Mouse (Mus musculus) splenic B cell, adult 2 months (primary cell): ENCODE measurements at regions not wholly inside any gene's neighbourhood (a gene's known extent, or its start where the extent isn't known, plus 50 kb on each side); places are given as distances from the start of the nearest gene placed in this dataset.

Experiments used
- DNase-seq: peaks from one replicate; pipeline ENCODE4 v3.0.0-alpha.2; 2011; ENCODE audit warnings: low read depth, low spot score
- H3K27me3 ChIP-seq: 2 replicates; pipeline ENCODE4 v1.6.1; 2012; ENCODE audit warnings: mild to moderate bottlenecking, low read length, moderate library complexity, mixed read lengths; ENCODE audit not compliant: control insufficient read depth, poor library complexity, insufficient read depth, severe bottlenecking
- H3K36me3 ChIP-seq: 2 replicates; pipeline ENCODE4 v1.6.1; 2012; ENCODE audit warnings: mild to moderate bottlenecking, low read length, moderate library complexity, mixed read lengths; ENCODE audit not compliant: control insufficient read depth, poor library complexity, insufficient read depth, severe bottlenecking

- Histone ChIP-seq H3K27me3 (no peaks in the 10 kb centered on the region), H3K36me3 (no peaks in the 10 kb centered on the region)
- DNase-seq = no peak
Measured at GRCm38 (mm10) chr6:14819798-14820197, 64.7 kb upstream of the Ppp1r3a start.

GRCm38 (mm10) chr6:14824777-14825176 is 69.7 kb upstream of the Ppp1r3a start:
- H3K36me3 ChIP-seq = no peaks in the 10 kb centered on the region
- H3K27me3 ChIP-seq = no peaks in the 10 kb centered on the region
- no peak for DNase-seq

GRCm38 (mm10) chr6:14838910-14839309 is 62.2 kb upstream of the Foxp2 start:
- no peaks in the 10 kb centered on the region for H3K36me3 ChIP-seq
- peak; percentile 23 for DNase-seq

More at GRCm38 (mm10) chr6:14838910-14839309, 62.2 kb upstream of the Foxp2 start:
- no peaks in the 10 kb centered on the region for H3K27me3 ChIP-seq
